8 mouse cellular contexts compared by ENCODE assay signal in the genomic region with DNA sequence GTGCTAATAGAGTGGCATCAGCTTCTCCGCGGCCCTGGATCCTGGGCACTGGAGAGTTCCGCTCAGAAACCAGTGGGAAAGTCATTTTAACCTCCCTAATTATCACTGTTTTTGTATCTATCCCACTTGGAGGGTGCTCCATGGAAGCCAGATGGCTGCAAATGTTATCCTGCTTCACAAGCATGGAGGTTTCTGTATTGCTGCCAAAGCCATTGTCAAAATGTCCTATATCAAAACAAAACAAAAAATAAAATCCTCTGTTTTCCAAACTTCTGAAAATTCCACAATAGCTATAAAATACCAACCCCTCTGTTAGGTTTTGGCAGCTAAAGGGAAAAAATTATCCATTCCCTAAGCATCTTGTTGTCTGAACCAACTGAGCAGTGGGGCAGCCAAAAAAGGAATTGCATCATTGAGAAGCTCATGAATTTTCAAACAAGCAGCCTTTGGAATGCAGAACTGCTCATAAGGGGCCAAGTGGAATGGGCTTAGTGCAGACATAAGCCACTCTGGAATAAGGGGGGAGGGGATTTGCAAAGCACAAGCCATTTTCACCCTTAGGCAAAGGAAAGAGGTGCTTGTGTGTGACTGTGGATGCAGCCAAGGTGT.
A peak's percentile ranks its signal among the peaks of the same experiment; 100 is the strongest.
DNase-seq lines count a peak whose midpoint lies in the region; ATAC-seq and TF ChIP-seq lines count a peak whose summit lies in the region.
"Had no signal": no experiment of that assay in that cellular context is flagged by ENCODE, and none has a peak within 500 bp of the region (broad histone marks: within the 10 kb centered on the region; RNA-seq: fewer than 3 reads in every experiment).

No protein-coding gene starts in this region.

- DNase-seq in right cerebral cortex, postnatal 10 days (ENCODE audit: low spot score in 2 of 2), result peak; percentile 57 to 70
- DNase-seq in right cerebral cortex, postnatal 36 days (ENCODE audit: low spot score in 2 of 2), result no peak
- peak; percentile 41 for DNase-seq in left cerebral cortex, postnatal 4 days
- DNase-seq in stomach, postnatal 0 days (ENCODE audit: low spot score), result no peak
- no peak for DNase-seq in adrenal gland, postnatal 36 days
- no peak for DNase-seq in adrenal gland, postnatal 10 days

- peak; percentile 85 for ATAC-seq in forebrain, embryonic 12.5 days (ENCODE audit: low FRiP score)
- ATAC-seq in stomach, postnatal 0 days (ENCODE audit: low FRiP score, low TSS enrichment), result no peak

- TF ChIP-seq CTCF in stomach, postnatal 0 days (IDR thresholded peaks at IDR 0.05; ENCODE audit: low read depth), result no peak

- no peak overlapping the region for H3K9ac ChIP-seq in forebrain, embryonic 12.5 days
- no peak overlapping the region for H3K9ac ChIP-seq in stomach, postnatal 0 days (ENCODE audit: low read length)

- no peak overlapping the region for H3K4me2 ChIP-seq in forebrain, embryonic 12.5 days
- no peak overlapping the region for H3K4me2 ChIP-seq in stomach, postnatal 0 days (replicated peaks; ENCODE audit: low read depth)

- H3K36me3 ChIP-seq in forebrain, embryonic 12.5 days (replicated peaks), result no peaks in the 10 kb centered on the region
- no peaks in the 10 kb centered on the region for H3K36me3 ChIP-seq in stomach, postnatal 0 days (ENCODE audit: control insufficient read depth, insufficient read depth, low read length)

- TF ChIP-seq EP300 in stomach, postnatal 0 days (optimal IDR thresholded peaks at IDR 0.05), result no peak

- H3K4me1 ChIP-seq in forebrain, embryonic 12.5 days, result peaks cover 8% of the 10 kb centered on the region
- no peaks in the 10 kb centered on the region for H3K4me1 ChIP-seq in stomach, postnatal 0 days (replicated peaks; ENCODE audit: control insufficient read depth, insufficient read depth)
- H3K4me1 ChIP-seq: megakaryocyte, embryonic 14.5 days had no signal

- H3K27me3 ChIP-seq in forebrain, embryonic 12.5 days, result no peaks in the 10 kb centered on the region
- H3K27me3 ChIP-seq in stomach, postnatal 0 days (ENCODE audit: control insufficient read depth, insufficient read depth, low read length), result no peaks in the 10 kb centered on the region
- H3K27me3 ChIP-seq: megakaryocyte, embryonic 14.5 days had no signal

- H3K9me3 ChIP-seq in forebrain, embryonic 12.5 days, result no peaks in the 10 kb centered on the region
- no peaks in the 10 kb centered on the region for H3K9me3 ChIP-seq in stomach, postnatal 0 days (ENCODE audit: control insufficient read depth, low read length)

- WGBS in forebrain, embryonic 12.5 days, result 49% methylated on average over 3 of the region's 3 CpGs
- 67% methylated on average over 3 of the region's 3 CpGs for WGBS in stomach, postnatal 0 days

- no peak overlapping the region for H3K27ac ChIP-seq in forebrain, embryonic 12.5 days
- H3K27ac ChIP-seq in stomach, postnatal 0 days (replicated peaks), result peak overlapping the region; percentile 61; the same call in 1 of the 2 replicates

- intact Hi-C loops in left cerebral cortex, postnatal 4 days (cut with DNase I), result no loop called here

- H3K4me3 ChIP-seq in forebrain, embryonic 12.5 days (replicated peaks), result no peak overlapping the region
- H3K4me3 ChIP-seq in stomach, postnatal 0 days (ENCODE audit: low read depth, low read length), result no peak overlapping the region
- H3K4me3 ChIP-seq: megakaryocyte, embryonic 14.5 days had no signal

Comparison
In these comparisons a context has a peak if more than half of its experiments do, and no peak if none do; other contexts are left out.
1. DNase-seq: peak in right cerebral cortex, postnatal 10 days (2 of 2) and left cerebral cortex, postnatal 4 days (single experiment); none in right cerebral cortex, postnatal 36 days (0 of 2), stomach, postnatal 0 days (single experiment), adrenal gland, postnatal 36 days (0 of 2) and adrenal gland, postnatal 10 days (single experiment).